Mouse (Mus musculus) right cerebral cortex, adult 2 months (tissue): ENCODE results near the gene Rhox8.
"Not testable (repeated sequence)": the region's sequence is repeated elsewhere in the genome, so short reads cannot be mapped to it uniquely, and the experiment has no call there.

ENCODE experiments used
- DNase-seq, 2 experiments: peaks; one replicate each; pipeline ENCODE4 v3.0.0; 2021 to 2022; ENCODE audit warnings: low spot score in 2 of 2

The Rhox8 gene

GRCm38 (mm10) chrX:37878844-37879243, at the start of gene Rhox8:
Rhox8 (minus strand) TSS chrX:37878944.
- DNase-seq = no peak

- no peak for DNase-seq
These were observed 37.6 kb upstream of the Rhox8 start for GRCm38 (mm10) chrX:37916311-37916710.

DNA sequence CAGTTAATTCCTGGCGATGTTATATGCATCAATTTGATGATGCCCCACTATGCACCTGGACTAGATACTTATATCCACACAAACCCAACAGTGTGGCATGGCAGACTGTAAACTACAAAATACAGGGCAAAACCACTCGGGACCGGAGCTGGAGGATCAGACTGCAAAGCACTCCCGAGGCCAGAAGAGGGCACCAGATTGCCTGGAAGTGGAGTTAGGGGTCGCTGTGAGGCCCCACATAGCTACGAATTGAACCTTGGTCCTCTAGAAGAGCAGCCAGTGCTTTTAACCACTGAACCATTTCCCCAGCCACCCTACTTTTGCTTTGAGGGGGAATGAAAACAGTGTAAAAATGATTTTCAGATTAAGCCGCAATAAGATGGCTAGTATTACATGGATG, 29.8 kb upstream of the Rhox8 start:
- no peak for DNase-seq

- peak in 1 of 2 experiments; percentile 1 for DNase-seq
These were observed 25.0 kb upstream of the Rhox8 start for GRCm38 (mm10) chrX:37903727-37904126.

GRCm38 (mm10) chrX:37901670-37902069, 22.9 kb upstream of the Rhox8 start, which contains the start of gene Rhox9:
Rhox9 (minus strand) TSS chrX:37901770.
- not testable (repeated sequence) for DNase-seq

GRCm38 (mm10) chrX:37897132-37897531, 18.4 kb upstream of the Rhox8 start, which contains the start of gene Rhox7b:
Rhox7b (minus strand) TSS chrX:37897232.
- not testable (repeated sequence) for DNase-seq

DNA sequence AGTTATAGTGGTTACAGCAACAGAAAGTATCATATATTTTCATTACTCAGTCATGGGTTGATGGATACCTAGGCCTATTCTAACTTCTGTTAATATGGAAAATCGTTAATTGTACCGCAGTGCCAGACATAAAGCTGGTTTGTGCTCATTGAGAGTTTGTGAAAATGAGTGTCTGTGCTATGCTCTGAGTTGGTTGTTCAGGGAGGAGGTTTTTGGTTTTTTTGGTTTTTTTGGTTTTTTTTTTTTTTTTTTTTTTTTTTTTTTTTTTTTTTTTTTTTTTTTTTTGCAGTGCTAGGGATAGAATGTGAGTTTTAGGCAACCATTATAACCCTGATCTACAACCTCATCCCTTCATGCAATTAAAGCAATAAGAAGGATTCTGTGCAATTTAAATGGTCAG, 7.1 kb downstream of the Rhox8 start:
- DNase-seq = no peak

GRCm38 (mm10) chrX:37831386-37831785, 47.4 kb downstream of the Rhox8 start, which contains the start of gene Rhox7a:
Rhox7a (plus strand) TSS chrX:37831686.
- not testable (repeated sequence) for DNase-seq

GRCm38 (mm10) chrX:37826610-37827009, 52.1 kb downstream of the Rhox8 start, which contains the start of gene Rhox6:
Rhox6 (plus strand) TSS chrX:37826910.
- not testable (repeated sequence) for DNase-seq
